9 mouse cellular contexts compared by ENCODE assay signal in genomic region chr12:12938361-12938760, GRCm38 (mm10). TPM values are rescaled to one million over a fixed set of nuclear protein-coding genes. Genes with fewer than 3 reads are reported as not detected.
DNase-seq lines count a peak whose midpoint lies in the region; ATAC-seq and TF ChIP-seq lines count a peak whose summit lies in the region.
"Had no signal": no experiment of that assay in that cellular context is flagged by ENCODE, and none has a peak within 500 bp of the region (broad histone marks: within the 10 kb centered on the region; RNA-seq: fewer than 3 reads in every experiment).

No protein-coding gene starts in this region.

- H3K36me3 ChIP-seq in intestine, postnatal 0 days (ENCODE audit: control insufficient read depth, insufficient read depth): peaks cover 14% of the 10 kb centered on the region; the same call in 1 of the 2 replicates
- H3K36me3 ChIP-seq in midbrain, embryonic 13.5 days: peaks cover 34% of the 10 kb centered on the region

- H3K9ac ChIP-seq in intestine, postnatal 0 days (ENCODE audit: low read depth, low read length): no peak overlapping the region
- H3K9ac ChIP-seq in midbrain, embryonic 13.5 days (replicated peaks): peak overlapping the region; percentile 98

- H3K9me3 ChIP-seq in intestine, postnatal 0 days (ENCODE audit: control insufficient read depth): no peaks in the 10 kb centered on the region
- no peaks in the 10 kb centered on the region for H3K9me3 ChIP-seq in midbrain, embryonic 13.5 days

- intact Hi-C loops in left cerebral cortex, postnatal 4 days (cut with DNase I): loop anchor here (2.0 to 10.0 kb wide), 3 partner anchors 161 to 316 kb away; no protein-coding TSS in a partner anchor

- no peak for TF ChIP-seq CTCF in intestine, postnatal 0 days (IDR thresholded peaks at IDR 0.05; ENCODE audit: low read depth)

- no peaks in the 10 kb centered on the region for H3K4me1 ChIP-seq in intestine, postnatal 0 days (replicated peaks; ENCODE audit: control insufficient read depth, insufficient read depth, low read length)
- H3K4me1 ChIP-seq in midbrain, embryonic 13.5 days (replicated peaks): peaks cover 37% of the 10 kb centered on the region

- ATAC-seq in granulocyte monocyte progenitor cell, adult 5-6 weeks (replicated peaks; ENCODE audit: poor library complexity, severe bottlenecking): peak; percentile 8; the same call in 1 of the 2 replicates
- ATAC-seq in intestine, postnatal 0 days: no peak
- no peak for ATAC-seq in midbrain, embryonic 13.5 days

- no peaks in the 10 kb centered on the region for H3K27me3 ChIP-seq in intestine, postnatal 0 days (replicated peaks; ENCODE audit: control insufficient read depth, insufficient read depth, low read length)
- no peaks in the 10 kb centered on the region for H3K27me3 ChIP-seq in midbrain, embryonic 13.5 days

- peak overlapping the region; percentile 57 for H3K27ac ChIP-seq in intestine, postnatal 0 days (ENCODE audit: low read depth, low read length)
- peak overlapping the region; percentile 95 for H3K27ac ChIP-seq in midbrain, embryonic 13.5 days

- peak; percentile 61 for DNase-seq in right cerebral cortex, adult 18-20 months
- DNase-seq in right cerebral cortex, postnatal 4 days: no peak
- DNase-seq in embryo, embryonic 11 days: peak; percentile 66
- DNase-seq in left cerebral cortex, postnatal 4 days: peak; percentile 53
- peak; percentile 46 for DNase-seq in yolk sac, embryonic 10.5 days (ENCODE audit: low spot score)

- peak overlapping the region; percentile 94 for H3K4me2 ChIP-seq in intestine, postnatal 0 days (replicated peaks; ENCODE audit: low read depth)
- H3K4me2 ChIP-seq in midbrain, embryonic 13.5 days (replicated peaks): peak overlapping the region; percentile 97

- H3K4me3 ChIP-seq in intestine, postnatal 0 days (ENCODE audit: low read depth, low read length): peak overlapping the region; percentile 82
- peak overlapping the region; percentile 92 for H3K4me3 ChIP-seq in midbrain, embryonic 13.5 days (replicated peaks)

- 2% methylated on average over 7 of the region's 7 CpGs for WGBS in intestine, postnatal 0 days
- WGBS in midbrain, embryonic 13.5 days: 0% methylated on average over 7 of the region's 7 CpGs

RNA-seq across cellular contexts. Expression of gene Mycn, which starts 3.4 kb away (rescaled TPM):
- total RNA-seq in granulocyte monocyte progenitor cell, adult 5-6 weeks (2014; fragmentation: Nextera tagmentation): not detected in 2 replicates
- total RNA-seq in granulocyte monocyte progenitor cell, adult 5-6 weeks (2017): 0.26 TPM in 1 of 2 replicates, not detected in the other
- 18.2 and 21.3 TPM in 2 replicates for polyA plus RNA-seq in intestine, postnatal 0 days (2015; fragmentation: Nextera tagmentation; extraction: Ambion mirVana)
- 10 to 100 TPM; 65.1 to 68.8 TPM for total RNA-seq in left cerebral cortex, postnatal 4 days (2021)
- polyA plus RNA-seq in midbrain, embryonic 13.5 days (2015; fragmentation: Nextera tagmentation; extraction: Ambion mirVana): 60.7 and 67.1 TPM in 2 replicates
- total RNA-seq: MEL had no signal

Comparison
In these comparisons a context has a peak if more than half of its experiments do, and no peak if none do; other contexts are left out.
1. RNA of gene Mycn, which starts 3.4 kb away (total RNA-seq): 65.1 to 68.8 TPM in left cerebral cortex, postnatal 4 days; 0.26 TPM in granulocyte monocyte progenitor cell, adult 5-6 weeks; every median in the first group is over 10 times any median in the second.